Mouse (Mus musculus): ENCODE measurements around the gene Cntnap5b. TPM values are rescaled to one million over a fixed set of nuclear protein-coding genes. Genes with fewer than 3 reads are reported as not detected.

Cntnap5b gene
- polyA plus RNA-seq, 1 experiment, result not detected

GRCm38 (mm10) chr1:100394034-100394433 lies 621.5 kb downstream of the Cntnap5b start:
- TF ChIP-seq CTCF (IDR thresholded peaks at IDR 0.05; ENCODE audit: low read depth, low read length) (no peak), POLR2A (IDR thresholded peaks at IDR 0.05; ENCODE audit: borderline replicate concordance, low read depth, low read length) (no peak)
- Histone ChIP-seq H3K4me1 (ENCODE audit: control insufficient read depth, insufficient read depth, low read length) (no peaks in the 10 kb centered on the region), H3K27ac (ENCODE audit: insufficient read depth, low read depth, low read length) (no peak overlapping the region), H3K4me3 (ENCODE audit: insufficient read depth, low read length) (no peak overlapping the region)

- no peak for TF ChIP-seq POLR2A (IDR thresholded peaks at IDR 0.05; ENCODE audit: borderline replicate concordance, low read depth, low read length)
- no peak for TF ChIP-seq CTCF (IDR thresholded peaks at IDR 0.05; ENCODE audit: low read depth, low read length)
- no peak overlapping the region for H3K4me3 ChIP-seq (ENCODE audit: insufficient read depth, low read length)
- no peaks in the 10 kb centered on the region for H3K4me1 ChIP-seq (ENCODE audit: control insufficient read depth, insufficient read depth, low read length)
- no peak overlapping the region for H3K27ac ChIP-seq (ENCODE audit: insufficient read depth, low read depth, low read length)
These were observed 644.2 kb downstream of the Cntnap5b start for GRCm38 (mm10) chr1:100416658-100417224.

- no peak overlapping the region for H3K4me3 ChIP-seq (ENCODE audit: insufficient read depth, low read length)
- no peak overlapping the region for H3K27ac ChIP-seq (ENCODE audit: insufficient read depth, low read depth, low read length)
- TF ChIP-seq CTCF (IDR thresholded peaks at IDR 0.05; ENCODE audit: low read depth, low read length), result no peak
- TF ChIP-seq POLR2A (IDR thresholded peaks at IDR 0.05; ENCODE audit: borderline replicate concordance, low read depth, low read length), result no peak
- H3K4me1 ChIP-seq (ENCODE audit: control insufficient read depth, insufficient read depth, low read length), result no peaks in the 10 kb centered on the region
These were observed 657.6 kb downstream of the Cntnap5b start for GRCm38 (mm10) chr1:100430038-100430774.

- Histone ChIP-seq H3K4me3 (ENCODE audit: insufficient read depth, low read length) (no peak overlapping the region), H3K27ac (ENCODE audit: insufficient read depth, low read depth, low read length) (no peak overlapping the region), H3K4me1 (ENCODE audit: control insufficient read depth, insufficient read depth, low read length) (no peaks in the 10 kb centered on the region)
- TF ChIP-seq CTCF (IDR thresholded peaks at IDR 0.05; ENCODE audit: low read depth, low read length), result no peak
- TF ChIP-seq POLR2A (IDR thresholded peaks at IDR 0.05; ENCODE audit: borderline replicate concordance, low read depth, low read length), result no peak
These were observed 691.3 kb downstream of the Cntnap5b start for GRCm38 (mm10) chr1:100463877-100464276.

GRCm38 (mm10) chr1:100465226-100465625 lies 692.7 kb downstream of the Cntnap5b start:
- Histone ChIP-seq H3K27ac (ENCODE audit: insufficient read depth, low read depth, low read length) (no peak overlapping the region), H3K4me1 (ENCODE audit: control insufficient read depth, insufficient read depth, low read length) (no peaks in the 10 kb centered on the region), H3K4me3 (ENCODE audit: insufficient read depth, low read length) (no peak overlapping the region)
- TF ChIP-seq CTCF (IDR thresholded peaks at IDR 0.05; ENCODE audit: low read depth, low read length), result no peak
- TF ChIP-seq POLR2A (IDR thresholded peaks at IDR 0.05; ENCODE audit: borderline replicate concordance, low read depth, low read length), result no peak

GRCm38 (mm10) chr1:100467595-100467994 lies 695.0 kb downstream of the Cntnap5b start:
- Histone ChIP-seq H3K27ac (ENCODE audit: insufficient read depth, low read depth, low read length) (no peak overlapping the region), H3K4me1 (ENCODE audit: control insufficient read depth, insufficient read depth, low read length) (no peaks in the 10 kb centered on the region), H3K4me3 (ENCODE audit: insufficient read depth, low read length) (no peak overlapping the region)
- TF ChIP-seq CTCF (IDR thresholded peaks at IDR 0.05; ENCODE audit: low read depth, low read length) (no peak), POLR2A (IDR thresholded peaks at IDR 0.05; ENCODE audit: borderline replicate concordance, low read depth, low read length) (no peak)

GRCm38 (mm10) chr1:100509866-100510265 lies 737.3 kb downstream of the Cntnap5b start:
- TF ChIP-seq CTCF (IDR thresholded peaks at IDR 0.05; ENCODE audit: low read depth, low read length) (no peak), POLR2A (IDR thresholded peaks at IDR 0.05; ENCODE audit: borderline replicate concordance, low read depth, low read length) (no peak)
- Histone ChIP-seq H3K4me3 (ENCODE audit: insufficient read depth, low read length) (no peak overlapping the region), H3K4me1 (ENCODE audit: control insufficient read depth, insufficient read depth, low read length) (no peaks in the 10 kb centered on the region), H3K27ac (ENCODE audit: insufficient read depth, low read depth, low read length) (no peak overlapping the region)
